Mouse (Mus musculus) mammary gland, adult 2 months (tissue): Measurements from ENCODE around the gene Crybb3. TPM values are rescaled to one million over a fixed set of nuclear protein-coding genes. Genes with fewer than 3 reads are reported as not detected.

Experiments used
- polyA plus RNA-seq: library from polyadenylated mRNA; depleted of rRNA; stranded (reverse); fragments of >200 nt; gene quantifications from 2 replicates; pipeline ENCODE4 v1.2.3, GENCODE M21; 2012; ENCODE audit warnings: low replicate concordance; rRNA removed

The Crybb3 gene
- polyA plus RNA-seq: 3.0 and 3.1 TPM in 2 replicates

DNA sequence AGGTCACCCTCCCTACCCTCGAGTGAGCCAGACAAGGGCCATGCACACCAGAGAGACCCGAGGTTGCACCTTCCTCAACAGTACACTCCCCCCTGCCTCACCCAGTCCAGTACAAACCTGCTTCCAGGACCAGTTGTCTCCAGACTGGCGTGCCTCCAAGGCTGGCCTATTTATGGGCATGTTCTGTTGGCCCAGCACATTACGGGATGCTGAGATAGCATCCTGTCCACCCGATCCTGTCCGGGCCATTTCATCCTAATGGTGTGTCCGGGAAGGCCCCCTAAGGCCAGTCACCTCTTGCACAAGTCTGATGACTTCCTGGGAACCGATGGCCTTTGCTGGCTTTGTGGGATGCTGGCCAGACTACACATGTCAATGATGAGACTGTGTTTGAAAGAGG is at the start of gene Crybb3:
Gene Crybb3, minus strand, starts transcription at position 146 of the 400 bp plus-strand sequence.

DNA sequence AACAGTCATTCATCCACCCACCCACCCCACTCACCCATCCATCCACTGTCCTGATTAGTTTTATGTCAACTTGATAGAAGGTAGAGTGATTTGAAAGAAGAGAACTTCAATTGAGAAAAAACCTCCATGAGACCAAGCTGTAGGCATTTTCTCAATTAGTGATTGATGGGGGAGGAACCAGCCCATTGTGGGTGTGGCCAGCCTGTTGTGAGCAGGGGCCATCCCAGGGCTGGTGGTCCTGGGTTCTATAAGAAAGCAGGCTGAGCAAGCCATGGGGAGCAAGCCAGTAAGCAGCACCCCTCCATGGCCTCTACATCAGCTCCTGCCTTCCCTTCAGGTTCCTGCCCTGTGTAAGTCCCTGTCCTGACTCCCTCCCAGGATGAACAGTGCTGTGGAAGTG is 11.4 kb downstream of the Crybb3 start, which contains the start of gene Crybb2:
Gene Crybb2, minus strand, starts transcription at position 101 of the 400 bp plus-strand sequence.

Other genes with a start within 250 kb of the Crybb3 start
- gene Myo18b, start 185.2 kb downstream of the Crybb3 start, polyA plus RNA-seq: 0.22 and 18.7 TPM in 2 replicates
- gene Grk3, start 65.8 kb downstream of the Crybb3 start, polyA plus RNA-seq: 10.0 and 14.6 TPM in 2 replicates
- gene Crybb2, start 11.5 kb downstream of the Crybb3 start, polyA plus RNA-seq: not detected in 2 replicates
- gene 2900026A02Rik, start 139.7 kb upstream of the Crybb3 start, polyA plus RNA-seq: 19.7 and 20.6 TPM in 2 replicates
- not detected in 2 replicates for gene Tmem211, start 145.3 kb upstream of the Crybb3 start, polyA plus RNA-seq
- gene Sgsm1, start 229.2 kb upstream of the Crybb3 start, polyA plus RNA-seq: 3.4 and 3.5 TPM in 2 replicates